Mouse (Mus musculus) bone marrow macrophage, adult 2 months (primary cell): ENCODE results near the gene Ndc1.

Source experiments
- CTCF ChIP-seq: IDR thresholded peaks from 2 replicates; pipeline ENCODE4 v1.5.1; 2012; ENCODE audit warnings: low read depth, mild to moderate bottlenecking, low read length, moderate library complexity
- POLR2A ChIP-seq: IDR thresholded peaks from 2 replicates; pipeline ENCODE4 v1.6.1; 2012; ENCODE audit warnings: mild to moderate bottlenecking, low read depth, low read length, borderline replicate concordance

DNA sequence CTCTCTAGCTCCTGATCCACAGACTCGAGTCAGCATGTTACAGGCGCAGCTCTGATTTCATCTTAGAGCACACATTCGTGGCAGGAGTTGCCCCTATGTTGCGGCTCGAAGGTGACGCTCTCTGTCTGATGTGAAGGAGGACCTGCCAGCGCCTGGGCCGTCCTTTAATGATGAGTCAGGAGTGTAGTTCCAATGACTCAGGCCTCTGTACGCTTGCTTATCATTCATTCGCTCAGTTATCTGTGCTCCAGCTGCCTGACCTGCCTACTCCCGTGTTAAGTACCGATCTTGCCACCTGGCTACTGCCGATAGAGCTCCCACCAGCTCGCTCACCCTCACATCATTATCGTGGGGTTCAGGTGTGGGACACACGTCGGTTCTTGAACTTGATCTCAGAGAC, 91.3 kb downstream of the Ndc1 start:
- TF ChIP-seq CTCF = no peak
- no peak for TF ChIP-seq POLR2A
